Mouse (Mus musculus) bone marrow, adult 2 months (tissue): ENCODE measurements around the gene Fam83g.

Experiments
- CTCF ChIP-seq: fragments of 200-500 bp; IDR thresholded peaks from 2 replicates; pipeline ENCODE4 v1.5.1; 2011; ENCODE audit warnings: low read length, control low read depth; ENCODE audit not compliant: control insufficient read depth, insufficient read depth
- POLR2A ChIP-seq: fragments of 200-500 bp; IDR thresholded peaks from 2 replicates; pipeline ENCODE4 v1.6.1; 2011; ENCODE audit warnings: low read depth, mild to moderate bottlenecking, control low read depth, low read length, borderline replicate concordance; ENCODE audit not compliant: control insufficient read depth

DNA sequence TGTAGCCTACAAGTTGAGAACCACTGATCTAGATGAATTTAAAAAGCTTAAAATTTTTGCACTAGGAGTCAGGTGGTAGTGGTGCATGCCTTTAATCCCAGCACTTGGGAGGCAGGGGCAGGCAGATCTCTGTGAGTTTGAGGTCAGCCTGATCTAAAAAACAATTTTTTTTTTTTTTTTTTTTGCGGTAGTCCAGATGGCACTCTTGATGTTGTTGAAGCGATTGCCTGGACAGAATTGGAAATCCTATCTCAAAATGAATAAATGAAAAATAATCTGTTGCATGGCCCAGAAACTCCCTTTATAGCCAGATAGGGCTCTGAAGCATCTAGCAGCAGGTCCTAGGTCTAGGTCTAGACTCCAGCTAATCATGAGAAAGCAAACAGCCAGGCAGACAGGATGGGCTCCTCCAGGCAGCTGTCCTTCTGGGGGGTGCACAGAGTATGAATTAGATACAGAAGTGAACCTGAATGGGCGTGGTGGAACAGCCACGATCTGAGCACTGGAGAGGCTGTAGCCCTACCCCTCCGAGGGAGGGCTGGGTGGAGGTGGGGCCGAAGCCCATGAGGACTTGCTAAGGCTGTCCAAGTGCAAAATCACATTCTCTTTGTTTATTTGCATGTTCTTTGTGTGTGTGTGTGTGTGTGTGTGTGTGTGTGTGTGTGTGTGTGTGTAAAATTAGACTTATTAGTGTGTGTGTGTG lies 27.6 kb upstream of the Fam83g start:
- TF ChIP-seq CTCF (no peak), POLR2A (no peak)
